Comparison of ENCODE assay signal across 16 mouse cellular contexts in the genomic region with DNA sequence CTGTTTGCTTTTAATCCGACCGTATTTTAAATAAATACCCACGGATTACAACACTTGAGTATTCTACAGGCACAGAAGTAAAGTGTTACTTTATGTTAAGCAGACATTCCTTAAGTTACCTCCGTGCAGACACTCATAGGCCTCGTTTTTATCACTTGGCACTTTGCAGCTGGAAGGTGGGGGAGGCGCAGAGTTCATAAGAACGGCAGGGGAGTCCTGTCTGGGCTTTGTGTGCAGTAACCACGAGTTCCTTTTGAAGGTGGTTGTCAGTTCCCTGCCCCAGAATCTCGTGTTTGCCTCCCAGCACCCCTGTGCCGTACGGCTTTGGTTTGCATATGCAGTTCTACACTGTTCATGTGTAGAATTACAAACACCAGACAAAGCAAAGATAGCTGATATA. TPM values are rescaled to one million over a fixed set of nuclear protein-coding genes. Genes with fewer than 3 reads are reported as not detected.
"Had no signal": no experiment of that assay in that cellular context is flagged by ENCODE, and none has a peak within 500 bp of the region (broad histone marks: within the 10 kb centered on the region; RNA-seq: fewer than 3 reads in every experiment).

No protein-coding gene starts in this region.

- H3K4me3 ChIP-seq: limb, embryonic 12.5 days; liver, embryonic 13.5 days; stomach, embryonic 15.5 days had no signal

- DNase-seq: kidney, adult 11 months; kidney, adult 9 months; kidney, postnatal 36 days; liver, embryonic 13.5 days; liver, postnatal 0 days; lung, postnatal 36 days; right cerebral cortex, postnatal 14 days; thymus, postnatal 4 days had no signal

- H3K4me2 ChIP-seq: limb, embryonic 12.5 days; liver, embryonic 13.5 days; stomach, embryonic 15.5 days had no signal

- H3K4me1 ChIP-seq: liver, embryonic 13.5 days; stomach, embryonic 15.5 days had no signal

- H3K9me3 ChIP-seq: limb, embryonic 12.5 days; liver, embryonic 13.5 days; stomach, embryonic 15.5 days had no signal

- H3K9ac ChIP-seq: limb, embryonic 12.5 days; liver, embryonic 13.5 days; liver, postnatal 0 days; stomach, embryonic 15.5 days had no signal

- H3K27ac ChIP-seq: limb, embryonic 12.5 days; liver, embryonic 13.5 days; stomach, embryonic 15.5 days had no signal

- ATAC-seq: liver, postnatal 0 days; lung, postnatal 0 days; midbrain, embryonic 16.5 days had no signal

- H3K27me3 ChIP-seq: limb, embryonic 12.5 days; liver, embryonic 13.5 days; stomach, embryonic 15.5 days had no signal

RNA-seq across cellular contexts. Expression of a gene that starts 36.8 kb away (rescaled TPM):
- total RNA-seq: layer of hippocampus, adult 18-20 months; left cerebral cortex, postnatal 36 days; megakaryocyte progenitor cell, adult 5-6 weeks had no signal
- polyA plus RNA-seq: midbrain, embryonic 16.5 days; spleen, adult 2 months had no signal
